Mouse (Mus musculus) left cerebral cortex, postnatal 36 days (tissue): ENCODE results near the gene 2010109A12Rik. TPM values are rescaled to one million over a fixed set of nuclear protein-coding genes. Genes with fewer than 3 reads are reported as not detected.

Experiments
- DNase-seq, 2 experiments: peaks; one replicate each; pipeline ENCODE4 v3.0.0; 2021 to 2022; ENCODE audit warnings: low spot score in 2 of 2, mixed read lengths in 1 of 2
- intact Hi-C: fragments of 180-260 bp; cut with DNase I; formaldehyde crosslinking; loops from one replicate; pipeline ENCODE4 v1.15.1; 2025
- total RNA-seq, 2 experiments: library from RNA; stranded (reverse); gene quantifications; 2 replicates each; pipeline ENCODE4 v1.2.3; 2021

Gene 2010109A12Rik
- total RNA-seq, 2 experiments from 2014 or later: 0.72 to 0.91 TPM

DNA sequence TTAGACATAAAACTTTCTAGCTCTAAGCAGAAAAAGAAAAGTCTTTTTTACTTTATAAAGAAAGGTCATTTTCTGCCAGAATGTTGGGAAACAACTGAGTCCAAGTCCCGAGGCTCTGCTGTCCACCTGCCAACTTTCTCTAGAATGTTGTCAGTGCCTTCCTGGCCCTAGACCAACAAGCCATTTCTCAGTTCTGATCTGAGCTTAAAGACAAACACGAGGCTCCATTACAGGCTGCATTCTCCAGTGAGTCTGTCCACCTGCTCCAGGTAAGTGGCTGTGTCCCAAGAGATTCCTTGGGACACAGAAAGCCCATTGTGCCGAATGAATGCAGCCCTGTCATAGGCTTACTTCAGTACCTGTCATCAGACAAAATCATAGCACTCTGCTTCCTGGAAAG lies 15.3 kb downstream of the 2010109A12Rik start:
- no peak for DNase-seq
- intact Hi-C loops: no loop called here

DNA sequence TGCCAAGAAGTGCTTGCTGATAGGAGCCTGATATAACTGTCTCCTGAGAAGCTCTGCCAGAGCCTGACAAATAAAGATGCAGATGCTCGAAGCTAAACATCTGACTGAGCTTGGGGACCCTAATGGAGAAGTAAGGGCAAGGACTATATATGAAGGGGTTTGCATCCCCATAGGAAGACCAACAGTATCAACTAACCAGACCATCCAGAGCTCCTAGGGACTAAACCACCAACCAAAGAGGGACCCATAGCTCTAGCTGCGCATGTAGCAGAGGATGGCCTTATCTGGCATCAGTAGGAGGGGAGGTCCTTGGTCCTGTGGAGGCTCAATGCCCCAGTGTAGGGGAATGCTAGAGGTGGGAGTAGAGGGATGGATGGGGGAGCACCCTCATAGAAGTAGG lies 18.2 kb downstream of the 2010109A12Rik start:
- intact Hi-C loops: no loop called here
- no peak for DNase-seq

GRCm38 (mm10) chr5:93227157-93227556 lies 20.8 kb downstream of the 2010109A12Rik start:
- no peak for DNase-seq
- intact Hi-C loops: no loop called here

GRCm38 (mm10) chr5:93229527-93229926 lies 23.2 kb downstream of the 2010109A12Rik start:
- DNase-seq: no peak
- intact Hi-C loops: no loop called here

DNA sequence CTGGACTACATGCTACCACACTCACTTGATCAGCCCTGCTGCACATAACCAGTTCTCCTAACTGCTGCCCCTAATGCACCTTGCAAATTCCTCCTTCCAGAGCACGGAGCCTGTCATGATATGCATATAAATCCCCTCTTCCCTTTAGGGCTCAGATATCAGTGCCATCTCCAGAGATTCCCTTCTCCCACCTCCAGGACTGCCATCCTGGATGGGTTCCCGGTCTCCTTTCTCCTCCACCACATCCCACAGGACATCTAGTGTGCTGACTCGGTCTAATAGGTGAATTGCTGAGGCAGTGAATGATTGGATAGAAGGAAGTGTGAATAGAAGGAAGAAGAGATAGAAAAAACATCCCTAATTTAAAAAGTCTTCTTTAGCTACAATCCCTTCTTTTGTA lies 25.4 kb downstream of the 2010109A12Rik start:
- DNase-seq: no peak
- intact Hi-C loops: no loop called here

DNA sequence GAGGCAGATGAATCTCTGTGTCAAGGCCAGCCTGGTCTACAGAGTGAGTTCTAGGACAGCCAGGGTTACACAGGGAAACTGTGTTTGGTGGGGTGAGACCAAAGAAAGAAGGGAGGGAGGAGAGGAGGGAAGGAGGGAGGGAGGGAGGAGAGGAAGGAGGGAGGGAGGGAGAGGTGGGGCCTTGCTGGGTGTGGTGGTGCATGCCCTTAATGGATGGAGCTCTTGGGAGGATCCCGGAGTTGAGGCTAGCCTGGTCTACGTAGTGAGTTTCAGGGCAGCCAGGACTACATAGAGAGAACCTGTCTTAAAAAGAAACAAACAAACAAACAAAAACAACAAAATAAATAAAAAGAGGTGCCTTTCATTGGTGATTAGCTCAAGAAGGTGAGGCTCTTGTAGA lies 26.5 kb downstream of the 2010109A12Rik start:
- intact Hi-C loops: no loop called here
- DNase-seq: no peak

DNA sequence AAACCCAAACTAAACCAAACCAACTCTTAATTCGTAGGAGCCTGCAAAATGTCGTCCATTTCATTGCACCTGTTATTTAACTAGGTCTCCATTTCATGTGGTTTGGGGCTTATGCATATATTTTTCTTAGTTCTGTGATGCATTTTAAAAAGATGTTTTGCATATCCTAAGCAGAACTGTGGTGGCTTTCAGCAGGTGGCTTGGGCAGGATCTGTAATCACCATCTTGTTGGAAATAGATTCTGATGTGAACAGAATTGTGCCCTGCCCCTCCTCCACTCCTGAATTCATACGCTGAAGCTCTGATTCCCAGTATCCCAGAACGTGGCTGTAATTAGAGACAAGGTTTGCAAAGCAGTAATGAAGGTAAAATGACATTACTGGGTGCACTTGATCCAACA lies 27.8 kb downstream of the 2010109A12Rik start:
- DNase-seq: no peak
- intact Hi-C loops: no loop called here

DNA sequence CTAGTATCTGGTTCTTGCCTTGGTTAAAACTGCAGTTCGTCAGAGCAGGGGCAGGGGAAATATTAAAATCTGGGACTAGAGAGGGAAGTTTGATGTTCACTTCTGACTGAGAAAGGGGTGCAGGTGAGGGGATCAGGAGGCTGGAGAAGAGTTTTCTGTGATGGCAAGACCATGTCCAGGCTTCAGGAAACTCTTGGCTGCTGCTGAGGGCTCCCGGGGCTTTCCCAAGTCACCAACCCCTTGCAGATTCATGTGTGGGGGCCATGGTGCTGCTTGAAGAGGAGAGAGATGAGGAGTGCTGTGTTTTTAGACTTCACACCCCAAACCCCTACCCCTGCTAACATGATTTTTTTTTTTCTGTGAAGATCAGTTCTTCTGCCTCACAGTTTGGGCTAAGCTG lies 28.3 kb downstream of the 2010109A12Rik start:
- no peak for DNase-seq

GRCm38 (mm10) chr5:93235888-93236287 lies 29.6 kb downstream of the 2010109A12Rik start:
- peak; percentile 13 to 14 for DNase-seq
- intact Hi-C loops: no loop called here

More for the DNA sequence above, 28.3 kb downstream of the 2010109A12Rik start:
- intact Hi-C loops: no loop called here

DNA sequence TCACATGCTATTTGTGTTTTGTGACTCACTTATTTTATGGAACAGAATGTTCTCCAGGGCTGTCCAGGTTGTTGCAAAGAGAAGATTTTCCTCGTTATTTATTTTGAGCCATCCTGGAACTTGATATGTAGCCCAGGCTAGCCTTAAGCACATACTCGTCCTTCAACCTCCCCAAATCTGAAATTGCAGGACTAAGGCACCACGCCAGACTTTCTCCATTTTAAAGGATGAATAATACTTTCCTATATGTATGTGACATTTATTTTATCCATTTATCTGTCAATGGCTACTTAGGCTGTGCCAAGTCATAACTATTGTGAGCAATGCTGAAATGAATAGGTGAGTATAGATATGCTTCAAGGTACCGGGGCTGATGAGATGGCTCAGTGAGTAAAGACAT lies 30.2 kb downstream of the 2010109A12Rik start:
- DNase-seq: no peak
- intact Hi-C loops: no loop called here

GRCm38 (mm10) chr5:93239590-93240544 lies 33.5 kb downstream of the 2010109A12Rik start:
- DNase-seq: no peak
- intact Hi-C loops: no loop called here

DNA sequence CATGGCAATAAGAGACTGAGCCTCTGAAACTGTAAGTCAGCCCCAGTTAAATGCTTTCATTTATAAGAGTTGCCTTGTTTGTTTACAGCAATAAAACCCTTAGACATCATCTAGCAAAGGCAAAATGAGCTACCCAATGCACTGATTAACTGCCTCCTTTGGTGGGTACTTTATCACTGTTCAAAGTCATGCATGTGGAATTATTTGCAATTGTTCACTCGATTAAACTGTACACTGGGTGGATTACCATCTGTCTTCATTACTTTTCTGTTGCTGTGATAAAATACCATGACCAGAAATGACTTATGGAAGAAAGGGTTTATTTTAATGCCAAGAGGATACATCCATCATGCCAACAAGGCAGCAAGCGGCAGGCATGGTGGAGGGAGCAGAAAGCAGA lies 39.0 kb downstream of the 2010109A12Rik start:
- no peak for DNase-seq
- intact Hi-C loops: no loop called here

DNA sequence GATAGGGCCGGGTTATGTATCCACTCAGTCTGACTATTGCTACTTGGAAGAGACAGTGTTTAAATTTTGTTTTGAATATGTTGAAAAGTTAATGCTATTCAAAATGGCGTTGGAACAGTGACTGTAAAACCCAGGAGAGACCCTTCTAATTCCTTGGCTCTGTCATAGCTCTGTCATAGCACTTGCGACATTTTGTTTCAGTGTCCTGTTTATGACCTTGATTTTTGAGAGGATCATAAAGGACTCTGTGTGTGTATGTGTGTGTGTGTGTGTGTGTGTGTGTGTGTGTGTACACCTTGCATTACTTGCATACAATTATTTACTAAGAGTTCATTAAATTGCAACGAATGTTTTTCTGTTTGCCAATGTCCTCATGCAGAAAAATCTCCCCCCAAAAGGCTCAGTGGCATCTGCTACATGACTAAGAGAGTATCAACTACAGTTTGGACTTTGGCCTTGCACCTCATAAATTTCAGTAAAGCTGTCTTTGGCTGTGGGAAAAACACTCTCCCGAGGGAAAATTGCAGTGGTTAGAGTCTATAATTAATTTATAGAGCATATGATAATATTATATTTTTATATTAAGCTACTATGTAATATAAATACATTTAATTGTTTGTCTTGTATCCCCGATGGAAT lies 43.7 kb downstream of the 2010109A12Rik start:
- intact Hi-C loops: no loop called here
- DNase-seq: no peak

DNA sequence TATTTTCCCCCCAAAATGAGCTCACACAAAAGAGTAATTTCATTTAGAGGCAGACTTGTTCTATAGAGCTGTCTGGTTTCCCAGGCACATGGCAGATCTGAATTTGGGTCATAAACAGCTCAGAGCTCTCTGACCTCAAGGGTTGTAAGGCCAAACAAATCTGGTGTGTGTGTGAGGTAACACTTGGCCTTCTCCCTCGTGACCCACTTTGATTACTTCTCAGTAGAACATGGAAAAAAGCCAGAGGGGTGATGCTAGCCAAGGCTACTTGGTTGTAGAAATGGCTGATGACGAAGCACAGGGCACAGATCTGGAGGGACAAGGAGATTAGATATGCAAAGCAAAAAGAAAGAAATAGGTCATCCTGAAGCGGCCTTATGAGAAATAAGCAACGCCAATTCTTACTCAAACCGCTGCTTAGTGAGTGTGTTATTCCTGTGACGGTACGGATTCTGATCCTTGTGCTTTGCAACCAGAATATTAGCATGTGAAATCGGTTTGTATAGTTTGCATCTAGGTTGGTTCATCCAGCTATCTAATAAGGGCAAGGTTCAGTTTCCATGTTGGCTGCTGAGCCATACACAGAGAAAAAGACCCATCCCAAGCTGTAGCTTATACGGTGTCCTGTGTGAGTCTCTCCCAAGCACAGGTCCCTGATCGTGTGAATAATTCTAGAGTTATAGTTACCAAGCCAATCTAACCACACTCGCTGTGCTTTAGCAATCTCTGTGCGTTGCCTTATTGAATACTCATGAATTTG lies 44.9 kb downstream of the 2010109A12Rik start:
- no peak for DNase-seq
- intact Hi-C loops: no loop called here

GRCm38 (mm10) chr5:93255759-93256265 lies 49.5 kb downstream of the 2010109A12Rik start:
- no peak for DNase-seq
- intact Hi-C loops: no loop called here

- no peak for DNase-seq
- intact Hi-C loops: no loop called here
Measured at GRCm38 (mm10) chr5:93256820-93257405, 50.6 kb downstream of the 2010109A12Rik start.

GRCm38 (mm10) chr5:93259349-93259748 lies 53.0 kb downstream of the 2010109A12Rik start:
- no peak for DNase-seq
- intact Hi-C loops: no loop called here

GRCm38 (mm10) chr5:93260983-93261382 lies 54.7 kb downstream of the 2010109A12Rik start:
- intact Hi-C loops: no loop called here
- no peak for DNase-seq

DNA sequence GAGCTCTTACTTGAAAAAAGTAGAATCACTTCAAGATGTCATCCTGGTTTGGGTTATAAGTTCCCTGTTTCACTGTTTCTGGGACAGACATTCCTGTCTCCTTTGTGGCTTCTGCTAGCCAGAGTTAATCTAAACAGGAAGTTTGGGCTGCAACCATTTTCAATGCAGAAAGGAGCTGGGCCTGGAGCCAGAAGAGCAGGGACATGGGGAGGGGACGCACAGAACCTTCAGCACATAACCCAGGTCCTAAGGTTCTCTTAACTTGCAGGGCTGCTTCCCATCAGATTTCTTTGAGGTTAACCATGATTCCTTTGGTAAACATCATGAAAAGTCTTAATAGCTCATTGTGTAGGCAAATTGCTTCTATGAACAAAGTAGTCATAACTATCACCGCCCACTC lies 56.4 kb downstream of the 2010109A12Rik start:
- intact Hi-C loops: no loop called here
- DNase-seq: no peak
